Mouse (Mus musculus) heart, embryonic 13.5 days (tissue): ENCODE measurements around the gene B3gnt8. TPM values are rescaled to one million over a fixed set of nuclear protein-coding genes. Genes with fewer than 3 reads are reported as not detected.

ENCODE experiments used
- ATAC-seq: fragments of 200-750 bp; cut with Nextera tagmentation; 2 replicates; pipeline ENCODE4 v1.8.0; 2017; ENCODE audit warnings: moderate TSS enrichment; ENCODE audit not compliant: insufficient number of reproducible peaks, low FRiP score, low TSS enrichment; ENCODE audit errors: extremely low read depth
- H3K27ac ChIP-seq: fragments of 300-500 bp; sonication (generic); replicated peaks from 2 replicates; pipeline ENCODE4 v1.5.1; 2015; ENCODE audit warnings: moderate library complexity, mild to moderate bottlenecking, inconsistent platforms
- H3K27me3 ChIP-seq: fragments of 300-500 bp; sonication (generic); replicated peaks from 2 replicates; pipeline ENCODE4 v1.6.1; 2015; ENCODE audit warnings: mild to moderate bottlenecking, inconsistent platforms
- H3K36me3 ChIP-seq: fragments of 300-500 bp; sonication (generic); 2 replicates; pipeline ENCODE4 v1.6.1; 2015; ENCODE audit warnings: mild to moderate bottlenecking, inconsistent platforms
- H3K4me1 ChIP-seq: fragments of 300-500 bp; sonication (generic); 2 replicates; pipeline ENCODE4 v1.6.1; 2015; ENCODE audit warnings: inconsistent platforms
- H3K4me2 ChIP-seq: fragments of 300-500 bp; sonication (generic); 2 replicates; pipeline ENCODE4 v1.6.1; 2015; ENCODE audit warnings: inconsistent platforms, mild to moderate bottlenecking, moderate library complexity
- H3K4me3 ChIP-seq: fragments of 300-500 bp; sonication (generic); 2 replicates; pipeline ENCODE4 v1.5.1; 2015; ENCODE audit warnings: moderate library complexity, mild to moderate bottlenecking, inconsistent platforms
- H3K9ac ChIP-seq: fragments of 300-500 bp; sonication (generic); 2 replicates; pipeline ENCODE4 v1.6.1; 2015; ENCODE audit warnings: inconsistent platforms, mild to moderate bottlenecking, moderate library complexity
- H3K9me3 ChIP-seq: fragments of 300-500 bp; sonication (generic); 2 replicates; pipeline ENCODE4 v1.6.1; 2016; ENCODE audit warnings: inconsistent platforms
- WGBS: fragments of 180-500 bp; shearing (Covaris S2); methylation state at CpG from one replicate; pipeline ENCODE4 v1.1.7; 2015; ENCODE audit warnings: mixed read lengths; 5-methylcytosine and 5-hydroxymethylcytosine counted together
- polyA plus RNA-seq: library from polyadenylated mRNA; unstranded; fragments of >200 nt; fragmentation: Nextera tagmentation; extraction: Ambion mirVana; gene quantifications from 2 replicates; pipeline ENCODE4 v1.2.1, GENCODE M21; 2015

B3gnt8 gene
- polyA plus RNA-seq, 1 experiment from 2014 or later: 5.8 TPM

GRCm38 (mm10) chr7:25644136-25644535, 17.7 kb downstream of the B3gnt8 start:
- Histone ChIP-seq H3K4me1 (peaks cover 14% of the 10 kb centered on the region), H3K9ac (0 out of 2 replicates have a peak overlapping the region, but pooled peaks have one; percentile 7), H3K36me3 (peaks cover 9% of the 10 kb centered on the region), H3K9me3 (no peaks in the 10 kb centered on the region), H3K4me3 (no peak overlapping the region), H3K4me2 (no peak overlapping the region), H3K27me3 (no peaks in the 10 kb centered on the region), H3K27ac (no peak overlapping the region)
- ATAC-seq: no peak
- WGBS: 60% methylated on average over 10 of the region's 10 CpGs

- no peak overlapping the region for H3K4me2 ChIP-seq
- no peak overlapping the region for H3K4me3 ChIP-seq
- H3K27me3 ChIP-seq: no peaks in the 10 kb centered on the region
- H3K4me1 ChIP-seq: 0 out of 2 replicates have a peak, but pooled peaks cover 12% of the 10 kb centered on the region
- H3K36me3 ChIP-seq: peaks cover 6% of the 10 kb centered on the region
- H3K27ac ChIP-seq: no peak overlapping the region
- ATAC-seq: no peak
- no peaks in the 10 kb centered on the region for H3K9me3 ChIP-seq
- WGBS: 62% methylated on average over 4 of the region's 4 CpGs
- H3K9ac ChIP-seq: 0 out of 2 replicates have a peak overlapping the region, but pooled peaks have one; percentile 7
These were observed 18.2 kb downstream of the B3gnt8 start for GRCm38 (mm10) chr7:25644631-25645030.

- no peak for ATAC-seq
- 57% methylated on average over 14 of the region's 14 CpGs for WGBS
- no peak overlapping the region for H3K4me3 ChIP-seq
These were observed 18.6 kb downstream of the B3gnt8 start for GRCm38 (mm10) chr7:25645074-25645473.

GRCm38 (mm10) chr7:25647574-25648123, 21.2 kb downstream of the B3gnt8 start:
- no peak overlapping the region for H3K4me2 ChIP-seq
- no peaks in the 10 kb centered on the region for H3K9me3 ChIP-seq
- H3K4me3 ChIP-seq: no peak overlapping the region
- no peaks in the 10 kb centered on the region for H3K27me3 ChIP-seq
- H3K27ac ChIP-seq: no peak overlapping the region
- H3K9ac ChIP-seq: 0 out of 2 replicates have a peak overlapping the region, but pooled peaks have one; percentile 28
- WGBS: 51% methylated on average over 5 of the region's 5 CpGs
- ATAC-seq: no peak
- H3K4me1 ChIP-seq: 0 out of 2 replicates have a peak, but pooled peaks cover 12% of the 10 kb centered on the region
- no peaks in the 10 kb centered on the region for H3K36me3 ChIP-seq

More at GRCm38 (mm10) chr7:25645074-25645473, 18.6 kb downstream of the B3gnt8 start:
- Histone ChIP-seq H3K9me3 (no peaks in the 10 kb centered on the region), H3K36me3 (peaks cover 5% of the 10 kb centered on the region), H3K27ac (no peak overlapping the region), H3K9ac (no peak overlapping the region), H3K27me3 (no peaks in the 10 kb centered on the region), H3K4me1 (0 out of 2 replicates have a peak, but pooled peaks cover 12% of the 10 kb centered on the region), H3K4me2 (no peak overlapping the region)

GRCm38 (mm10) chr7:25649839-25650238, 23.4 kb downstream of the B3gnt8 start:
- 0 out of 2 replicates have a peak, but pooled peaks cover 2% of the 10 kb centered on the region for H3K4me1 ChIP-seq
- no peak overlapping the region for H3K4me2 ChIP-seq
- no peaks in the 10 kb centered on the region for H3K36me3 ChIP-seq
- ATAC-seq: no peak
- no peaks in the 10 kb centered on the region for H3K27me3 ChIP-seq
- H3K9ac ChIP-seq: no peak overlapping the region
- H3K4me3 ChIP-seq: no peak overlapping the region
- WGBS: 55% methylated on average over 5 of the region's 5 CpGs
- H3K9me3 ChIP-seq: no peaks in the 10 kb centered on the region
- H3K27ac ChIP-seq: no peak overlapping the region

- no peak for ATAC-seq
These were observed 24.8 kb downstream of the B3gnt8 start for GRCm38 (mm10) chr7:25651281-25651680.

GRCm38 (mm10) chr7:25652244-25652759, 25.8 kb downstream of the B3gnt8 start:
- ATAC-seq: no peak
- peaks cover 4% of the 10 kb centered on the region for H3K4me1 ChIP-seq
- H3K36me3 ChIP-seq: no peaks in the 10 kb centered on the region
- H3K27me3 ChIP-seq: no peaks in the 10 kb centered on the region
- H3K27ac ChIP-seq: no peak overlapping the region
- WGBS: 77% methylated on average over 12 of the region's 12 CpGs
- H3K9me3 ChIP-seq: no peaks in the 10 kb centered on the region
- no peak overlapping the region for H3K9ac ChIP-seq
- no peak overlapping the region for H3K4me2 ChIP-seq
- no peak overlapping the region for H3K4me3 ChIP-seq

More at GRCm38 (mm10) chr7:25651281-25651680, 24.8 kb downstream of the B3gnt8 start:
- Histone ChIP-seq H3K36me3 (no peaks in the 10 kb centered on the region), H3K27me3 (no peaks in the 10 kb centered on the region), H3K4me1 (no peaks in the 10 kb centered on the region), H3K9ac (no peak overlapping the region), H3K27ac (no peak overlapping the region), H3K9me3 (no peaks in the 10 kb centered on the region), H3K4me3 (no peak overlapping the region), H3K4me2 (no peak overlapping the region)
- WGBS: 82% methylated on average over 8 of the region's 8 CpGs

- Histone ChIP-seq H3K9ac (no peak overlapping the region), H3K27me3 (no peaks in the 10 kb centered on the region), H3K27ac (no peak overlapping the region), H3K4me1 (peaks cover 23% of the 10 kb centered on the region), H3K9me3 (no peaks in the 10 kb centered on the region), H3K36me3 (no peaks in the 10 kb centered on the region), H3K4me2 (no peak overlapping the region), H3K4me3 (no peak overlapping the region)
- 70% methylated on average over 11 of the region's 11 CpGs for WGBS
- ATAC-seq: no peak
These were observed 29.4 kb downstream of the B3gnt8 start for GRCm38 (mm10) chr7:25655601-25656428.

GRCm38 (mm10) chr7:25657785-25658184, 31.3 kb downstream of the B3gnt8 start:
- no peaks in the 10 kb centered on the region for H3K27me3 ChIP-seq
- H3K4me2 ChIP-seq: peak overlapping the region; percentile 84
- peaks cover 4% of the 10 kb centered on the region for H3K36me3 ChIP-seq
- ATAC-seq: no peak
- 33% methylated on average over 10 of the region's 10 CpGs for WGBS
- H3K9ac ChIP-seq: peak overlapping the region; percentile 88
- no peaks in the 10 kb centered on the region for H3K9me3 ChIP-seq
- peak overlapping the region; percentile 82 for H3K4me3 ChIP-seq
- H3K4me1 ChIP-seq: peaks cover 23% of the 10 kb centered on the region
- H3K27ac ChIP-seq: no peak overlapping the region

GRCm38 (mm10) chr7:25658657-25659472, 32.4 kb downstream of the B3gnt8 start, which contains the start of the genes Bckdha and Exosc5:
Gene Bckdha (minus strand): TSS chr7:25658981.
Gene Exosc5 (plus strand): TSS chr7:25659164.
- under 1% methylated on average over 50 of the region's 50 CpGs for WGBS
- H3K27ac ChIP-seq: peak within 1 kb of the TSS; percentile 57
- no peaks in the 10 kb centered on the region for H3K9me3 ChIP-seq
- peaks cover 23% of the 10 kb centered on the region for H3K4me1 ChIP-seq
- no peaks in the 10 kb centered on the region for H3K27me3 ChIP-seq
- H3K4me2 ChIP-seq: peak within 1 kb of the TSS; percentile 84
- peak; percentile 97 for ATAC-seq
- H3K9ac ChIP-seq: peak within 1 kb of the TSS; percentile 88
- H3K4me3 ChIP-seq: peak within 1 kb of the TSS; percentile 82
- H3K36me3 ChIP-seq: peaks cover 15% of the 10 kb centered on the region
